Mouse (Mus musculus) gastrocnemius, postnatal 25 days (tissue): ENCODE measurements around the gene Ctdnep1. TPM values are rescaled to one million over a fixed set of nuclear protein-coding genes. Genes with fewer than 3 reads are reported as not detected.
"Not testable (repeated sequence)": the region's sequence is repeated elsewhere in the genome, so short reads cannot be mapped to it uniquely, and the experiment has no call there.

Experiments used
- DNase-seq: peaks from one replicate; pipeline ENCODE4 v3.0.0; 2022
- total RNA-seq, 2 experiments: library from RNA; stranded (reverse); gene quantifications; 1 replicate in 1 of 2; 2 replicates in 1 of 2; pipeline ENCODE4 v1.2.3; 2021

The Ctdnep1 gene
- total RNA-seq, 2 experiments from 2014 or later, result 195 to 205 TPM

DNA sequence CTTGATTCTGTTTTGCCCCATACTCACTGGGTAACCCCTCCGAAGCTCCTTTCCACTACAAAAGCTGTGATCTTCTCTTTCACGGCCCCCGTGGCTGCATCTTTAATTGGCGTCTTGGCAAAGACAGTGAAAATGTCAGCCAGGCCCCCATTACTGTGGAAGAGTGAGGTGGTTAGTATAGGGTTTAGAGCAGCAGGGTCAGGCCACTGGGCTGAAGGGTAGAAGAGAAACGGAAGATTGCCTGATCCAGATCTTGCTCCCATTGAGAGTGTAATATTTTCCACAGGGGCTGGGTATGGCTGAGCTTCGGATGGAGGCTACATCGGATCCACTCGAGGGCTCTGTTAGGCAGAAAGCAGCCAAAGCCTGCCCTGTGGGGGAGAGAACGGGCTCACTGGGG is 32.0 kb downstream of the Ctdnep1 start:
- DNase-seq, result no peak

DNA sequence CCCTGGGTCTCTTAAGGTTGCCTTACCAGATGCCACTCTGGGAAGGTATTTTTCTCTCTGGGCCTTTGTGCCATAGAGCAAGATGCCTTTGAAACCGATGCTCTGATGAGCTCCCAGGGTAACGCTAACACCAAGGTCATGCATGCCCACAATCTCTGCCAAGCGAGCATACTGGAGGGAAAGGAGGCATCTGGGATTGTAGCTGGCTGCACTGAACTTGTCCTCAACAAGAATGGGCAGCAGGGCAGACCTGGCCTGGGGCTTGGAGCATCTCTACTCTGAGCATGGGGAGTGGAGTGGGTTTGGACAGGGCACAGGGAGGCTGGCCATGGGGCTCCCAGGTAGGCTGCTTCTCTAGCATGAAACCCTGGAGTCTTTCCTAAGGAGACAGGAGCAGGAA is 32.5 kb downstream of the Ctdnep1 start:
- DNase-seq, result no peak

DNA sequence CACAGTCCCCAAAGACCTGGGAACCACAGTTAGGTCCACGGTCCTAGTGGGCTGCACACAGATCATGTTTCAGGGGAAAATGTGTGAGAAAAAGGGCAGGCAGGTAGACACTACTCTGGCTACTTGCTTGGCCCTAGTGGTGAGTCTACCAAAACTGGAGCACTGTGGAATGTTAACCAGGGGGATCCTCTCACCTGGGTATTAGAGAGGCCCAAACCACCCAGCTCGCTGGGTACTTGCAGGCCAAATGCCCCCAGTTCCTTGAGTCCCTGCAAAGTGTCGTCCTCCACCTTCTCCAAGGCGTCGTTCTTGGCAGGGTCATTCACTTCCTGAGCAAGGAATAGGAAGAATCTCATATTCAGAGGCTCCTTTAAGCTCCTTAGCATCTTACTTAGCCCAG is 33.1 kb downstream of the Ctdnep1 start:
- no peak for DNase-seq

DNA sequence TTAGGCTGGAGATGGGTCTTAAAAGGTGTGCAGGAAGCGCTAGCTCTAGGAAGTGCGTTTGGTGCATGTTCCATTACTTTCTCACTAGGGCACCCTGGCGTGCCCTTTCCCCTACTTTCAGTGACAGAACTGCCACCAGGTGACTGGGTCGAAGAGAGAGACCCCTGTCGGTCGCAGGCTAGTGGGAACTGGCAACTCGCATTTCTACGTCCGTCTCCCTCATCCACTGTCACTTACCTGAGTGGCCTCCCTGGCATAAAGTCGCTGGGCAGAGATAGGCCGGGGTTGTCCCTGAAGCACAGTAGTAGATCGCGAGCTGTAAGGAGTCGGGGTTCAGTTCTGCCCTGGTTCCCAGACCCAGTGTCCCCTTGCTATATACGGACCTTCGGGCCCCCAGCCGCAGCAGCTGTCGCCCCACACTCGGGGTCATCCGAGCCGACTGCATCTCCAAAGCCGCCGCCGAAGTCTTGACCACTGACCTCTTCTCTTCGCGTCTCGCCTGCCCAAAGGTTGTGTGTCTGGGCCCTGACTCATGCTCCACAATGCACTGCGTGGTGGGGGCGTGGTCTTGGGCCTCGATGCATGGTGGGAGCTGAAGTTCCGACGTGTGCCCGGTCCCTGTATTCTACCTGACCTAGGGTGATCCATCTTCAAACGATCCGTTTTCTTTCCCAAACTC is 34.1 kb downstream of the Ctdnep1 start, which contains the start of gene Acadvl:
Gene Acadvl (minus strand): TSS at position 532 of the 679 bp plus-strand sequence.
- peak; percentile 86 for DNase-seq

DNA sequence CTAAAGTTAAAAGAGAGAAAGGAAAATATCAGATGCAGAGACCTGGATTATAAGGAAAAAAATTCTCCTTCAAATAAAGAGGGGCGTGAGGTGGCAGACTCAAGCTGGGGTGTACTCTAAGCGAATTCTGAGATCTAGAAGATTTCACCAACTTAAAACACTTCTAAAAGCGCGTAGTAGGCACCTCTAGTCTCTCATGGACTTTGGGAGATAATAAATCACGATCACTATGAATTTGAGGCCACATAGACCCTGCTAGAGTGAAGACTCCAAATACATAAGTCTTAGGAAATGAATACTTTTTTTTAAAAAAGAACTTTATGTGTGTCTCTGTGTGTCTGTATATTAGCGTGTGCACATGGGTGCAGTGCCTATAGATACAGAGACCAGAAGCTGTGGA is 34.7 kb downstream of the Ctdnep1 start:
- DNase-seq, result no peak

DNA sequence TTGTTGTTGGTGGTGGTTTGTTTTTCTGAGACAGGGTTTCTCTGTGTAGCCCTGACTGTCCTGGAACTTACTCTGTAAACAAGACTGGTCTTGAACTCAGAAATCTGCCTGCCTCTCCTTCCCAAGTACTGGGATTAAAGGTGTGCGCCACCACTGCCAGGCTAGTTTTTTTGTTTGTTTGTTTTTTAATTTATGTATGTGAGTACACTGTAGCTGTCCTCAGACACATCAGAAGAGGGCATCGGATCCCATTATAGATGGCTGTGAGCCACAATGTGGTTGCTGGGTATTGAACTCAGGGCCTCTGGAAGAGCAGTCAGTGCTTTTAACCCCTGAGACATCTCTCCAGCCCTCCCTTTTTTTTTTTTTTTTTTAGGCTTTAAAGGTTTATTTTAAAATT is 35.2 kb downstream of the Ctdnep1 start:
- DNase-seq, result not testable (repeated sequence)

DNA sequence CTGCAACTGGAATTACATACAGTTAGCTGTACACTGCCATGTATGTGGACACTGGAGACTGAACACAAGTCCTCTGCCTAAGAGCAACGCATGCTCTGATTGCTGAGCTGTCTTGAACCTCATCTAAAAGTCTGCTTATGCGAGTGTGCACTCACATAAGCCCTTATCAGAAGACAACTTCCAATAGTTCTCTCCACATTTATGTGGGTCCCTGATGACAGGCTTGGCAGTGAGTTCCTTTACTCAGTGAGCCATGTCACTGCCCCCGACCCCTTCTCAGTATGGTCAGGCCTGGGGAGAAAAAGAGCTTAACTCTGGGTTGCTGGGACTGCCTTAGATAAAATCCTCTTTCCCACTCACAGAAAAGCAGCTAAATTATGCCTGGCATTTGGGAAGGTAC is 35.7 kb downstream of the Ctdnep1 start, which contains the start of gene Dlg4:
Gene Dlg4 (plus strand): TSS at position 274 of the 400 bp plus-strand sequence.
- DNase-seq, result no peak

DNA sequence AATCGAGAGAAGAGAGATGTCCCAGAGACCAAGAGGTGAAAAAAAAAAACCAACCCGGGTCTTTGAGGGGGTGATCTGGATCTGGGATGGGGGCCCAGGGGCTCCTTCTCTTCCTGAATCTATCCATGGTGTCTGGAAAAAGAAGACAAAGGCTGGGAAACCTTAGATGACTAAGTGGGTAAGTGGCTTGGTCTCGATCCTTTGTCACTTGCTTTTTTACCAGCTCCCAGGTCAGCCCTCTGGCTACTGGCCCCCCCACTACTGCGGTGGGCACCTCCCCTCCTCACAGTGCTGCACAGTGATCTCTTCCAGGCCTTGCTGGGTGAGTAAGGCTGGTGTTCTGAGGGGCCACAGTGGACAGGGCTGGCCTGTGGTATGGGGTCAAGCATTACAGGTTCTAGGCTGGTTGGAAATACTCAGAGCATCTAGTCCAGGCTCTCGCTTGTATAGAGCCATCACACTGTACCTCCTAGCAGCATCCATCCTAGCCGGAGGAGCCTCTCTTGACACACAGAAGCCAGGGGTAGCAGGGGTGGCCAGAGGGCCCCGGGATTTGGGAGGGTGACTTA is 36.3 kb downstream of the Ctdnep1 start:
- DNase-seq, result no peak

DNA sequence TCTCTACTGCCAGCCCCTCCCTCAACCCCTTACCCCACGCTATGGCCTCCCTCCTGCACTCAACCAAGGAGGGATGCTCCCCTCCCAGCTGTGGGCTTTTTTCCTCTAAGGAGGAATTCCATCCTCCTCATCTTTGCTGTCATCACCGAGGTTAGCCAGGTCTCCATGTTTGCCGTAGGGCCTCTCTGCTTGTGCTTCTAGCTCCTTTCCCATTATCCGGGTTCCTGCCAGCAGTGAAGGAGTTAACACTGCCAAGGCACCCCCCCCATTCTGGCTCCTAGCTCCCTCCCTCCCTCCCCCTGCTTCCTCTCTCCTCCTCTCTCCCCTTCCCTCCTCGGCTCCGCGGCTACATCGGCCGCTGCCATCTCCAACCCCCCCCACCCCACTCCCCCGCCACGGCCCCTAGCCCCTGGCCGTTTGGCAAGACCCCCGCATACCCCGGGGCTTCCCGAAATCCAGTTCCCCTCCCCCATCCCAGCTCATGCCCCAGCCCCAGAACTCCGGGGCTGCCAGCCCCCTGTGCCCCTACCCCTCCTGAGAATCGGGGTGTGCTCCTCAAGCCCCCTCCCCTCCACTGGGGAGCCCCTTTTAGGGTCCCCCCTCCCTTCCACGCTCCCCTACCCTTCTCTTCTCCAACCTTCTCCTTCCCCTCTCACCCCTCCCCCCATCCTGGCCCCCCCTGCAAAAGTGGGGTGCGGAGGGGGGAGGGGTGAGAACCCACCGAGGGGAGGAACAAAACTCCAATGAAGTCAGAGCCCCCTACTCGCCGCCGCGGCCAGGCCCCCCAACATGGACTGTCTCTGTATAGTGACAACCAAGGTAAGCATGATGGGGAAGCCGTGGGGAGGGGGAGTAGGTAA is 37.4 kb downstream of the Ctdnep1 start:
- peak; percentile 40 for DNase-seq

DNA sequence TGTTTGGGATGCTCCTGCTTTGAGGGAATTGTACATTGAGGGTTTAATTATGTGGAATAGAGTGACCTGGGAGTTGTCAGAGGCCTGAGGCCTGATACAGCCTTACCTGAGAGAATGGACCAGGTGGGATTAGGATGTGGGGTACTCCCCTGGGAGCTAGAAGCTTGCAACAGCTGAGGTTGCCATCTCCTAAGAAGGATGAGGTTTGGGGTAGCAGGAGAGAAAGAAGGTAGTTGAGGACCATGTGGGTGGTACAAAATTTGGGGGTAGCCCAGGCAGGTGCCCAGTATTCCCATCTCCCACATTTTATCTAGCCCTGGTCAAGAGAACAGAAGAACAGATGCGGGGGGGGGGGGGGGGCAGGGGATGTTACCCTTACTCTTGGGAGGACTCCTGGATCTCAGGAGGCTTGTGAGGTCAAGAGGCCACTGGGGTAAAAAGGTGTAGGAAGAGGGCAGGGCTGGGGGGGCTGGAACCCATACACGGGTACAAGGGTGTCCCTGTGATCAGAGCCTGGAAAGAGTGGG is 38.6 kb downstream of the Ctdnep1 start:
- DNase-seq, result no peak

DNA sequence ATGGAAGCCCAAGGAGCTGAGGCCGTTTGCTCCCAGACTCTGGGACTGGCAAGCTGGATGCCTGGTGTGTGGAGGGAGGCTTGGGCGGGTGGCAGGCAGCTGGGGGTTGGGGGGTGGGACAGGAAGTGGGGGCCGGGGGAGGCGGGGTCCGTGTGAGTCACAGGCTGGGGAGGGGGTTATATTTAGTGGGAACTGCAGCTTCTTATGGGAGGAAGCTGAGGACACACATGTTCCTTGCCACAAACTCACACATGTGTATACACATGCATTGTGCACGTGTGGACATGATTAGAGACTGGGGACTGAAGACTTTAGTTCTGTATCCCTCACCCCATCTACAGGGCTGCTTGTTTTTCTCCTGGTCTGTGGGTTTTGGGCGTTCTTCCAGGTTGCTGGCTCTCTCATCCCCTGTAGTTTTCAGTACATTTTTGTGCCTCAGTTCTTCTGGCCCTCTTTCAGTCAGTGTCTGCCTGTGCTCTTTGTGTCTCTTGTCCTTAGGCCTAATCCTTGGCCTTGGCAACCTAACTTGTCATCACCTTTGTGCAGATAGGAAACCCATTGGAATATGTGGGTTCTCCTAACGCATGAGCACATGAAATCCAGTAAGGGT is 39.2 kb downstream of the Ctdnep1 start:
- DNase-seq, result no peak

DNA sequence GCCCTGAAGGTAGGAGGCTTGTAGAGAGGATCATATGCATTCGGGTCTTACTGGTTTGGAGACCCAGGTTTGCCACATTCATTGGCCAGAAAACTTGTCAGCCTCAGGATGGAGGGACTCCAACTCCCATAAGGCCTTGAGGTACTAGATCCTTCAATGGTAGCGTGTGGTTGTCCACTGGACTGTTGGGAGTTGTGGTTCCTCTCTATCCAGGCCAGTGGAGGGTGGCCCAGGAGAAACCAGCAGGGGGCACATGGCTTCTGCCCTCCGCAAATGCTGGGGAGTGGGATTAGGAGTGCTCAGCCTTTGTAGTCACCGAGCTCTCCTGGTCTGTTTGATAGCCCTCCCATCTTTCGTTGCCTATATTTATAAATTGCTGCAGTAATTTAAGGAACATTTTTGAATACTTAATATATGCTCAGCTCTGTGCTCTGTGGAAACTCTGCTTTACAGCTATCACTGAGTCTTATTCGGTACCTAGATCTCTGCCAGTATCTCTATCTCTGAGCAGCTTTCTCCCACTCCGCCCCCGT is 39.8 kb downstream of the Ctdnep1 start:
- peak; percentile 78 for DNase-seq

DNA sequence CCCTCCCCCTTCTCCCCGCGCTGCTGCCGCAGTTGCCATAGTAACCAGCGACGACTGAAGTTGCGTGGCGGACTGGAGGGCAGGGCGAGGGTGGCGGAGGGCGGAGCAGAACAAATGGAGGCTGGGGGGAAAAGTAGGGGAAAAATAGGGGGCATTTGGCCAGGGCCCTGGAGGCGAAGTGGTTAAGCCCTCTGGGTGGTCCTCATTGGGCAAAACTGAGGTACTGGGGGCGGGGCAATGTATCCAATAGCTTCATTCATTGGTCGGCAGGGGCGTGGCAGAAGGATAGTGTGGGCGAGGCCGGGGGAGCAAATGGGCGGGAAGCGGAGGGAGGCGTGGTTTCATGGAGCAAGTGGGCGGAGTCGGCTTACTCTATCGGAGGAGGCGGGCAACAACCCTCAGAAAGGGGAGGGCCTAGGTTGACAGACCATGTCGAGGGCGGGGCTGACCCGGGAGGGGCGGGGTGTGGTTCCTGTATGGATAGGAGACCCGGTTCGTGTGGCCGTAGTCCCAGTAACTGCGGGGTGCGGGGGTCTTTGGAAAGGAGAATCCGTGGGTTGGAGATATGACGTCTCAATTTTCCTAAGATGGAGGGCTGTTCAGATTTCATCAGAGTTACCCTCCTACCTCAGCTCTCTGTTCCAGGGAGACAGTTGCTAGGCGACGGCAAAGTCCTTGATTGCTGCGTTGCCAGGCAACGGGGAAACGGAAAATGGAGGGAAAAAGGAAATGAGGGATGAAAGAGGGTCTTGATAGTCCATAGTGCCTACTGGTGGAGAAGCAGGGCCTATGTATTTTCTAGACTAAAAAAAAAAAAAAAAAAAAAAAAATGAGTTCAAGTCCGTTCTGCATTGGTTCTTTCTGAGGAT is 40.5 kb downstream of the Ctdnep1 start:
- DNase-seq, result peak; percentile 95

DNA sequence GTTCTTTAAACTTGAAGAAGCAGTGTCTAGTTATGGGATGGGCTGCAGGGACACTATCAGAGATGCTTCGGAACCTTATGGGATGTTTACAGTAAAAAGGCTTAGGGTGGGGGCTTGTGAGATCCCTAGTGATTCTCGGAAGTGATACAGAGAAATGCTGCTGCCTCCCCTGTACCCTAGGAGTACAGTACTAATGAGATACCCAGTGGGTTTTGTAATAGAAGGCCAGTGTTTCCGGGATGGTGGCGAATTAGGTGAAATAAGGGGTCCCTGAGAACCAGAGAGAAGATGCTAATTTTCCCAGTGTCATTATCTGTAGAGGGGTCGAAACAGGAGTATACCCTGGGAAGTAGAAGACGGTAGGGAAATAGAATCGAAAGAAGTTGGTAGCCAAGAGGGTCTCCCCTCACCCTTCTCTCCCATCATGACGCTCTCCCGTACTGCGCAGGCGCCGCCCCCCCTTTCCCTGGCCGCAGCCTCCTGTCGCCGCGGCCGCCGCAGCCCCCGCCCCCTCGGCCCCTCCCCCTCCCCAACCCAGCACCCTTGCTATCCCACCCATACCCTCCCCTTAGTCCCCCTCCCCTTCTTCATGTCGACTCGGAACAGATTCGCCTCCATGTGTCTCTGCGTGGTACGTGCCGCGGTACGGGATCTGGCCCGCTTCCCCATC is 42.7 kb downstream of the Ctdnep1 start:
- no peak for DNase-seq

DNA sequence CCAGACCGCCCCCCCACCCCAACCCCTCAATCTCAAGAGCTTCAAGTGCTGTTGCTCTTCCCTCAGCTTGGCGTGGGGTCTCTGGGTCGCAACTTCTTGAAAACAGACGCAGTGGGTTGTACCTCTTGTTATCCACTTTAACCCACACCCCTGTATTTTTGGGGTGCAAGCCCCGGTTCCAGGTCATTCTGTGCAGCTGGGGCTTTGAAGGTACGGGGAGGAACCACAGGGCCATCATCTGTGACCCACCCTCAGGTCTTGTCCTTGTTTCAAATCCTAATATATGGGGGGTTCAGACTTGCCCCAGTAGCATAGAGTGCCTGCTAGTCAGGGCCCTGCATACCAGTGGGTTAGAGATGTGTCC is 43.2 kb downstream of the Ctdnep1 start:
- DNase-seq, result no peak

DNA sequence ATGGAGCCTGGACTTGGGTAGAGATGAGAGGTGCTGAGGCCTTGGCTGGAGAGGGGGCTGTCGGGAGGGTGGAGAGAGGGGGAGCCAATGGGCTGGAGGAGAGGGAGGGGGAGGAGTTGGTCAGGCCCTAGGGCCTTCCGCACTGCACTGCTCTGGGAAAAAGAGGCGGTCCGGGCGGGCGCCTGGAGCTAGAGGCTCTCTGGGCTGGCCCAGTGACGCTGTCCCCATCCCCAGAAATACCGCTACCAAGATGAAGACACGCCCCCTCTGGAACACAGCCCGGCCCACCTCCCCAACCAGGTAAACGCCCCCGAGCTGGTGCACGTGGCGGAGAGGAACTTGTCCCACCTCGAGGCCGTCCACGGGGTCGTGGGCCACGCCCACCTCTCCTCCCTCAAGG is 45.7 kb downstream of the Ctdnep1 start:
- peak; percentile 80 for DNase-seq

DNA sequence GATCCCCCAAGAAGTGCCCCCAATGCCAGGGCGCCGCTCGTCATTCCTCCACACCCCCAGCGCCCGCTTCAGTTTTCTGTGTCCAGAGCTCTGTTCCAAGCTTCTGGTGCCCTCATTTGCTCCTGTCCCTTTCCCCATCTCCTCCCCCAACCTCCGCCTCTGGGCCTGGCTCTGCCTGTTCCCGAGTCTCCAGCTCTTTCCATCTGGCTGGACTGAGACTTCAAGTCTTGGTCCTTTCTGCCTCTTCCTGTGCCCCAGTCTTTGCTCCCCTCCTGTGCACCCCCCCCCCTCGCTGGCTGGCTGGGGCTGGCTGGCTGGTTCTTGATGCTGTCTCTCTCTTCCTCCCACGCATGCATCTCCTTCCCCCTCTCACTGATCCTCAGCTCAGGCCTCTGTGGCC is 46.4 kb downstream of the Ctdnep1 start:
- peak; percentile 77 for DNase-seq

DNA sequence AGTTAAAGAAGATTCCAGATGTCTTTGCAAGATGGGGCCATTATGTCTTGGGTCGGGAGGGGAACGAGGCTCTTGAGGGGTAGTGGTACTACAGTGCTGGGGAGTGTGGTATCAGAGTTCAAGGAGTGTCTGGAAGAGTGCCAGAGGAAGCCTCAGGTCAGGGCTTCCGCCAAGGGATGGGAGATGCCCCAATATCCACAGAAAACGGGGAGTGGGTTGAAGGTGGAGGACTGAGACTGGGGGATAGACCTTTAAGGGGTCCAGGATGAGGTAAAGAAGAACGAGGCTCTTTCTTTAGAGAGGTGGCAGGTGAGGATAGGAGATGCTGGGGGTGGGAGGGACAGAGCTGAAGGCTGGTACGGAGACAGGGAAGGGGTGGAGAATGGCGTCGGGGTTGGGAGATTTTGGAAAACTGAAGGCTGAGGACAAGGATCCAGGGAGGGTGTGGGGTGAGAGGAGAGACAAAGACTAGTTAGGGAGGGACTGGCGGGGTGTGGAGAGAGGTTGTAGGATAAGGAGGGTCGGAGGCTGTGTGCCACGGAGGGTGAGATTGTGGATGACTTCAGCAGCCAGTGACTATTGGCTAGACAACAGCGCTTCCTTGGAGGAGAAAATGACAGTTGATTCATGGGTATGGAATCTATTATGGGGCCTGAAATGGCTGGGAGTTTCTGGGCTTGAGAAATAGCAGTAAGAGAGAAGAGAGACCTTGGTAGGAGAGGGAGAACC is 47.6 kb downstream of the Ctdnep1 start:
- peak; percentile 43 for DNase-seq

DNA sequence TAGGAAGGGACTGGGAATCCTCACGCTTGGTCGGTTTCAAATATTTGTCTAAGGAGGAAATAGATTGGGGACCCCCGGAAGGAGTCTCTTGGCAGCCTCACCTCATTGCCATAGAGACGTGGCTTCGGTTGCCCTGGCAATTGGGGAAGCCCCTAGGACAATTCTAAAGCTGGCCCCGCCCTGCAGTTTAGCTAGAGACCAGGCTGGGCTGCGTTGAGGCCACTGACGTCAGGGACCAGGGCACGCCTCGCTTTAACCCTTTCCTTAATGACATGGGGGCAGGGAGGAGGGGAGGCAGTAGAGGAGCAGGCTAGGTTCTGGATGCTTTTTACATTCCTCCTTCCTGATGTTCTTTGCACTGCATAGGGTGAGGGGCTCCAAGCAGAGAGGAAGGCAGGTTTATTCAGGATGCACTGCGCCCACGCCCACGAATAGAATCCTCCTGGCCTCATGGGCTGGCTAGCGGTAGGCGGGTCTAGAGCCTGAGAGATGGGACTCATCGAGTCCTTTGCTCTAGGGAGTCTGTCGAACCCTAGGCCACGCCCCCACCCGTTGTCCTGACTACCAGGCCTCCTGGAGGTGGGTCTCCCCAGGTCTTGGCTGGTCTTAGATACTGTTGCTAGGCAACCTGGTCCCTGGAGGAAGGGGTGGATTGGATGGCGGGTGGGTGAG is 48.3 kb downstream of the Ctdnep1 start:
- peak; percentile 82 for DNase-seq
